Mouse (Mus musculus): ENCODE measurements around the gene Hdgfl3. TPM values are rescaled to one million over a fixed set of nuclear protein-coding genes. Genes with fewer than 3 reads are reported as not detected.

The Hdgfl3 gene
- polyA plus RNA-seq, 1 experiment from 2014 or later = 12.4 TPM

- Histone ChIP-seq H3K4me2 (no peak overlapping the region), H3K27me3 (replicated peaks) (no peaks in the 10 kb centered on the region), H3K9ac (no peak overlapping the region), H3K4me1 (no peaks in the 10 kb centered on the region), H3K36me3 (no peaks in the 10 kb centered on the region), H3K9me3 (no peaks in the 10 kb centered on the region), H3K4me3 (replicated peaks) (no peak overlapping the region), H3K27ac (no peak overlapping the region)
- WGBS = 71% methylated on average over 6 of the region's 6 CpGs
- ATAC-seq (ENCODE audit: insufficient read depth, low FRiP score, low read depth) = no peak
Measured at GRCm38 (mm10) chr7:81850171-81850570, 84.1 kb downstream of the Hdgfl3 start.

DNA sequence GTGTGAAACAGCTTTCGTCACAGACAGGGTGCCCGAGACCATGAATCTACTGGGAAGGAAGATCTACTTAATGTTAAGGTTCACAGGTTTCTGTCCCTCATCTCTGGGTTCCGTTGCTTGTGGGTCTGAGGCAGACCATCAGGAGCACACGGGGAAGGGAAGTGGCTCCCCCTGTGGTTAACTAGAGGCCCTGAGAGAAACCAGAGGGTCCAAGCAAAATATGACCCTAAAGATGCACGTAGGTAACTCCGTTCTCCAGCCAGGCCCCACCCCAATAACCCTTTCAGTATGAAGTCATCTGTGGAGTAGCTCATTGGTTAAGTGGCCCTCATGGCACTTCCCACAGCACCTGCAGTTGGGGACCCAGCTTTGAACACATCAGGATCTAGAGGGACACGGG, 84.6 kb downstream of the Hdgfl3 start:
- WGBS = 88% methylated on average over 7 of the region's 7 CpGs
- H3K9ac ChIP-seq = no peak overlapping the region

DNA sequence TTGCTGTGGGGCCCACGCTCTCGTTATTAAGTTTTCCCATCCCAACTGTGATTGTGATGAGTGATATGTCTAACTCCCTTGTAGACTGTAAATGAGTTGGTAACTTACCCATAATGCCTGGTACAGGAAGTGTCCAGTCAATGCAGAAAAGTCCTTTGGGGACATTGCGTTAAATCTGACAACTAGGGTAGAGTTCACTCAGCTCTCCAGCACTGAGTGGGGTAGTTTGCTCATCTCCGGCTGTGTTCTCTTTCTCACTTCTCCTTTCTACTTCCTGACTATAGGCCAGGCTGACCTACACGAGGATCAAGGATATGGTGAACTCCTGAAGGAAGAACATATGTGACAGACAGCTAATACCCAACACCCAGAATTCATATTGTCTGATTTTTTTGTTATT, 85.1 kb downstream of the Hdgfl3 start:
- no peaks in the 10 kb centered on the region for H3K9me3 ChIP-seq
- H3K27ac ChIP-seq = no peak overlapping the region
- no peak overlapping the region for H3K4me2 ChIP-seq
- H3K36me3 ChIP-seq = no peaks in the 10 kb centered on the region
- 85% methylated on average over 5 of the region's 5 CpGs for WGBS
- ATAC-seq (ENCODE audit: insufficient read depth, low FRiP score, low read depth) = no peak
- no peaks in the 10 kb centered on the region for H3K4me1 ChIP-seq
- H3K4me3 ChIP-seq (replicated peaks) = no peak overlapping the region
- H3K9ac ChIP-seq = no peak overlapping the region
- no peaks in the 10 kb centered on the region for H3K27me3 ChIP-seq (replicated peaks)

More for the DNA sequence above, 84.6 kb downstream of the Hdgfl3 start:
- no peak for ATAC-seq (ENCODE audit: insufficient read depth, low FRiP score, low read depth)
- Histone ChIP-seq H3K27ac (no peak overlapping the region), H3K9me3 (no peaks in the 10 kb centered on the region), H3K4me3 (replicated peaks) (no peak overlapping the region), H3K4me1 (no peaks in the 10 kb centered on the region), H3K27me3 (replicated peaks) (no peaks in the 10 kb centered on the region), H3K4me2 (no peak overlapping the region), H3K36me3 (no peaks in the 10 kb centered on the region)

DNA sequence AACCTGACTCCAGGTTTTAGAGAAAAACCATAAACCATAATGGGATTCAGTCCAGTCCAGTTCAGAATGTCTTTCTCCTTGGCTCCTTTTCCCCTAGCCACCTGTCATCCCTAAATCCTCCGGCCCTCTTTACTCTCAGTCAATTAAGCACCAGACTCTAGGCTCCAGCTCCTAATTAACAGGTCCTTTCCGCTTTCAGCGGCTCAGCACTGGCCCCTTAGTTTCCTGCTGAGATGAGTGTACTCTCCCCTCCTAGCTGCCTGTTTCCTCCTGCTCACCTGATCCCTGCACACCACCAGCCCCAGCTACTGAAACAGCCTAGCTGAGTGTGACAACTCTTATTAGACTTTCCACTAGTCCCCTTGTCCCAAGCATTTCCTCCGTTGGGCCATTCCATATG, 86.5 kb downstream of the Hdgfl3 start:
- H3K4me3 ChIP-seq (replicated peaks) = no peak overlapping the region
- H3K4me2 ChIP-seq = no peak overlapping the region
- H3K9me3 ChIP-seq = no peaks in the 10 kb centered on the region
- no peak for ATAC-seq (ENCODE audit: insufficient read depth, low FRiP score, low read depth)
- no peaks in the 10 kb centered on the region for H3K4me1 ChIP-seq
- H3K9ac ChIP-seq = no peak overlapping the region
- no peaks in the 10 kb centered on the region for H3K36me3 ChIP-seq
- WGBS = 47% methylated on average over 4 of the region's 4 CpGs
- no peak overlapping the region for H3K27ac ChIP-seq
- no peaks in the 10 kb centered on the region for H3K27me3 ChIP-seq (replicated peaks)

GRCm38 (mm10) chr7:81847010-81847409, 87.3 kb downstream of the Hdgfl3 start:
- ATAC-seq (ENCODE audit: insufficient read depth, low FRiP score, low read depth) = no peak
- WGBS = 42% methylated on average over 8 of the region's 8 CpGs

GRCm38 (mm10) chr7:81846008-81846407, 88.3 kb downstream of the Hdgfl3 start:
- no peak for ATAC-seq (ENCODE audit: insufficient read depth, low FRiP score, low read depth)
- WGBS = 60% methylated on average over 8 of the region's 8 CpGs
- no peaks in the 10 kb centered on the region for H3K4me1 ChIP-seq
- no peaks in the 10 kb centered on the region for H3K27me3 ChIP-seq (replicated peaks)
- no peaks in the 10 kb centered on the region for H3K9me3 ChIP-seq
- H3K4me2 ChIP-seq = no peak overlapping the region
- H3K27ac ChIP-seq = no peak overlapping the region
- H3K36me3 ChIP-seq = no peaks in the 10 kb centered on the region
- H3K4me3 ChIP-seq (replicated peaks) = no peak overlapping the region
- H3K9ac ChIP-seq = no peak overlapping the region

More at GRCm38 (mm10) chr7:81847010-81847409, 87.3 kb downstream of the Hdgfl3 start:
- no peaks in the 10 kb centered on the region for H3K4me1 ChIP-seq
- H3K27me3 ChIP-seq (replicated peaks) = no peaks in the 10 kb centered on the region
- H3K36me3 ChIP-seq = no peaks in the 10 kb centered on the region
- H3K9ac ChIP-seq = no peak overlapping the region
- no peaks in the 10 kb centered on the region for H3K9me3 ChIP-seq
- no peak overlapping the region for H3K4me3 ChIP-seq (replicated peaks)
- H3K27ac ChIP-seq = no peak overlapping the region
- no peak overlapping the region for H3K4me2 ChIP-seq

DNA sequence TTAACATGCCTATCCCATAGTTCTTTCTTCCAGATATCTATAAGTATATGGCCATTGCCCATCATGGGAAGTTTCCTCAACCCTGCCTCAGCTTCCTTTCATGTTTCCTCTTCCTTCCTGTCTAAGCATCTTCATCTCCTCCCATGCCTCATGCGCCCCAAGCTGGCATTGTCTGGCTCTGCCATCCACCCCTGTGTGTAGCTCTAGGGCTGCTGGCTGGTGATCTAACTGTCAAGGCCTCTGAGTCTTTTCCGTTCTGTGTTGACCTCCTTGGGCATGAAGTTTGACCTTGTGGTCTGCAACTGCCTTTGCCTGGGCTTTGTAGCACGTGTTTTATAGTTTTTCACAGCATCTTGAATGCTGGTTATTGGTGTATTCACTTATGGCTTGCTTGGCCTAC, 89.0 kb downstream of the Hdgfl3 start:
- ATAC-seq (ENCODE audit: insufficient read depth, low FRiP score, low read depth) = no peak
- Histone ChIP-seq H3K4me1 (no peaks in the 10 kb centered on the region), H3K4me2 (no peak overlapping the region), H3K9me3 (no peaks in the 10 kb centered on the region), H3K9ac (no peak overlapping the region), H3K4me3 (replicated peaks) (no peak overlapping the region), H3K27me3 (replicated peaks) (no peaks in the 10 kb centered on the region), H3K36me3 (no peaks in the 10 kb centered on the region), H3K27ac (no peak overlapping the region)
- WGBS = 74% methylated on average over 3 of the region's 3 CpGs

- Histone ChIP-seq H3K4me3 (replicated peaks) (no peak overlapping the region), H3K4me2 (no peak overlapping the region), H3K4me1 (no peaks in the 10 kb centered on the region), H3K27ac (no peak overlapping the region), H3K36me3 (no peaks in the 10 kb centered on the region), H3K9me3 (no peaks in the 10 kb centered on the region), H3K9ac (no peak overlapping the region), H3K27me3 (replicated peaks) (no peaks in the 10 kb centered on the region)
- no peak for ATAC-seq (ENCODE audit: insufficient read depth, low FRiP score, low read depth)
- 78% methylated on average over 11 of the region's 11 CpGs for WGBS
Measured at GRCm38 (mm10) chr7:81844801-81845200, 89.5 kb downstream of the Hdgfl3 start.

DNA sequence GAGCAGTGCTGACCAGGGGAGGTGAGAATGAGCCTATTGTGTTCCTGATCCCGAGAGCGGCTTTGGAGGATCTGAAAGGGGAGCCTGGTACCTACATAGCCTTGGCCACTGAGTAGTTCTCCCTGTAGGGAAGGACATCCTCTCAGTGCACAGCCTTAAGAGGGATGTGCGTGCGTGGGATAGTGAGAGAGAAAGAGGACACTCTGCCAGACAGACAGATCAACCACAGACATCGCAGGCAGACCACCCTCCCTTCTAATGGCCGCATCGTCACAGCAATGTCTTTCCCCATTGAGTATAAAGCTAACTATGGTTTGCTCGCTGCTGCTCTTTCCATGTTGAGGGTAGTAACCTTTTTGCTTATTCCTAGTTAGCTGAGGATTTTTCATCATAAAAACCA, 90.4 kb downstream of the Hdgfl3 start:
- H3K9me3 ChIP-seq = no peaks in the 10 kb centered on the region
- no peak overlapping the region for H3K27ac ChIP-seq
- no peak overlapping the region for H3K4me2 ChIP-seq
- no peak overlapping the region for H3K9ac ChIP-seq
- no peaks in the 10 kb centered on the region for H3K36me3 ChIP-seq
- no peak overlapping the region for H3K4me3 ChIP-seq (replicated peaks)
- H3K27me3 ChIP-seq (replicated peaks) = no peaks in the 10 kb centered on the region
- ATAC-seq (ENCODE audit: insufficient read depth, low FRiP score, low read depth) = no peak
- no peaks in the 10 kb centered on the region for H3K4me1 ChIP-seq
- 82% methylated on average over 8 of the region's 8 CpGs for WGBS

- H3K9ac ChIP-seq = no peak overlapping the region
- H3K4me2 ChIP-seq = no peak overlapping the region
- no peaks in the 10 kb centered on the region for H3K4me1 ChIP-seq
- ATAC-seq (ENCODE audit: insufficient read depth, low FRiP score, low read depth) = no peak
- no peak overlapping the region for H3K4me3 ChIP-seq (replicated peaks)
- 64% methylated on average over 1 of the region's 1 CpGs for WGBS
- no peaks in the 10 kb centered on the region for H3K36me3 ChIP-seq
- H3K9me3 ChIP-seq = no peaks in the 10 kb centered on the region
- H3K27ac ChIP-seq = no peak overlapping the region
- no peaks in the 10 kb centered on the region for H3K27me3 ChIP-seq (replicated peaks)
Measured at GRCm38 (mm10) chr7:81842998-81843397, 91.3 kb downstream of the Hdgfl3 start.

DNA sequence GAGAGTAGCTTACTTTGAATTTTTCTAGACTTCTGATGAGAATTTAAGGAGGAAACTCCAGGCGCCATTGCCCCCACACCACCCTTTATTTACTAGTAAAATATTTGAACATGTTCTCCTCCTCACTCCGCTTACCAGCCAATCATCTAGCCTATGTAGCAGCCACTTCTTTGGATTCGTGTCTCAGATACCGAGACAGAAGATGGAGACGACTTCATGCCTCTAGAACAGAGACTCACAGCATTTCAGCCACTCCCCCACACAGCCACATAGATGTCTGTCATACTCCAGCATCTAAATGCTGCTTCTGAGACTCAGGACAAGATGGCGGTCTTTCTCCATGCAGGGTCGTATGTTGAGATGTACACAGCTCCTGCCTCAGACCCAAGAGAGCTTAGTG, 92.1 kb downstream of the Hdgfl3 start:
- H3K4me2 ChIP-seq = no peak overlapping the region
- no peak overlapping the region for H3K9ac ChIP-seq
- no peaks in the 10 kb centered on the region for H3K4me1 ChIP-seq
- WGBS = 82% methylated on average over 7 of the region's 7 CpGs
- no peak for ATAC-seq (ENCODE audit: insufficient read depth, low FRiP score, low read depth)
- no peak overlapping the region for H3K27ac ChIP-seq
- no peaks in the 10 kb centered on the region for H3K36me3 ChIP-seq
- H3K27me3 ChIP-seq (replicated peaks) = no peaks in the 10 kb centered on the region
- H3K4me3 ChIP-seq (replicated peaks) = no peak overlapping the region
- no peaks in the 10 kb centered on the region for H3K9me3 ChIP-seq

GRCm38 (mm10) chr7:81841439-81841838, 92.8 kb downstream of the Hdgfl3 start:
- Histone ChIP-seq H3K9me3 (no peaks in the 10 kb centered on the region), H3K36me3 (no peaks in the 10 kb centered on the region), H3K4me2 (no peak overlapping the region), H3K4me1 (no peaks in the 10 kb centered on the region), H3K27ac (no peak overlapping the region), H3K27me3 (replicated peaks) (no peaks in the 10 kb centered on the region), H3K9ac (no peak overlapping the region), H3K4me3 (replicated peaks) (no peak overlapping the region)
- 82% methylated on average over 6 of the region's 6 CpGs for WGBS
- ATAC-seq (ENCODE audit: insufficient read depth, low FRiP score, low read depth) = no peak

GRCm38 (mm10) chr7:81840661-81841181, 93.6 kb downstream of the Hdgfl3 start:
- no peaks in the 10 kb centered on the region for H3K4me1 ChIP-seq
- no peak overlapping the region for H3K27ac ChIP-seq
- WGBS = 56% methylated on average over 7 of the region's 7 CpGs
- no peak overlapping the region for H3K9ac ChIP-seq
- H3K36me3 ChIP-seq = no peaks in the 10 kb centered on the region
- H3K4me2 ChIP-seq = no peak overlapping the region
- ATAC-seq (ENCODE audit: insufficient read depth, low FRiP score, low read depth) = no peak
- no peaks in the 10 kb centered on the region for H3K27me3 ChIP-seq (replicated peaks)
- no peak overlapping the region for H3K4me3 ChIP-seq (replicated peaks)
- no peaks in the 10 kb centered on the region for H3K9me3 ChIP-seq
